Mouse (Mus musculus) cerebellum, adult 2 months (tissue): ENCODE measurements around the gene Slc2a4.

Experiments
- CTCF ChIP-seq: fragments of 200-500 bp; IDR thresholded peaks from 2 replicates; pipeline ENCODE4 v1.5.1; 2011; ENCODE audit warnings: low read depth, mild to moderate bottlenecking, control low read depth, low read length, moderate library complexity, borderline replicate concordance; ENCODE audit not compliant: insufficient read depth
- POLR2A ChIP-seq: fragments of 200-500 bp; IDR thresholded peaks from 2 replicates; pipeline ENCODE4 v1.6.1; 2011; ENCODE audit warnings: low read length, control low read depth, borderline replicate concordance; ENCODE audit not compliant: insufficient read depth

- no peak for TF ChIP-seq POLR2A
- TF ChIP-seq CTCF: no peak
These were observed 28.2 kb downstream of the Slc2a4 start for GRCm38 (mm10) chr11:69919661-69920265.
